Mouse (Mus musculus) stomach, embryonic 16.5 days (tissue): ENCODE results near the gene Tmem274. TPM values are rescaled to one million over a fixed set of nuclear protein-coding genes. Genes with fewer than 3 reads are reported as not detected.
A peak's percentile ranks its signal among the peaks of the same experiment; 100 is the strongest.
"Not testable (repeated sequence)": the region's sequence is repeated elsewhere in the genome, so short reads cannot be mapped to it uniquely, and the experiment has no call there.

Experiments used
- ATAC-seq: fragments of 200-750 bp; cut with Nextera tagmentation; 2 replicates; pipeline ENCODE4 v1.8.0; 2017; ENCODE audit warnings: moderate number of reproducible peaks, moderate TSS enrichment; ENCODE audit not compliant: insufficient read depth, low FRiP score
- H3K27ac ChIP-seq: fragments of 300-500 bp; sonication (generic); 2 replicates; pipeline ENCODE4 v1.5.1; 2014; ENCODE audit warnings: low read length
- H3K27me3 ChIP-seq: fragments of 300-500 bp; sonication (generic); 2 replicates; pipeline ENCODE4 v1.6.1; 2014; ENCODE audit warnings: low read length, control low read depth, mixed read lengths; ENCODE audit not compliant: control insufficient read depth, insufficient read depth
- H3K36me3 ChIP-seq: fragments of 300-500 bp; sonication (generic); 2 replicates; pipeline ENCODE4 v1.6.1; 2014; ENCODE audit warnings: low read length; ENCODE audit not compliant: control insufficient read depth, insufficient read depth
- H3K4me1 ChIP-seq: fragments of 300-500 bp; sonication (generic); 2 replicates; pipeline ENCODE4 v1.6.1; 2014; ENCODE audit warnings: low read length, control low read depth, mixed read lengths; ENCODE audit not compliant: control insufficient read depth, insufficient read depth
- H3K4me2 ChIP-seq: fragments of 300-500 bp; sonication (generic); 2 replicates; pipeline ENCODE4 v1.6.1; 2014; ENCODE audit warnings: low read depth, low read length, mixed read lengths
- H3K4me3 ChIP-seq: fragments of 300-500 bp; sonication (generic); replicated peaks from 2 replicates; pipeline ENCODE4 v1.5.1; 2014; ENCODE audit warnings: mild to moderate bottlenecking, low read length
- H3K9ac ChIP-seq: fragments of 300-500 bp; sonication (generic); 2 replicates; pipeline ENCODE4 v1.6.1; 2014; ENCODE audit warnings: low read length
- H3K9me3 ChIP-seq: fragments of 300-500 bp; sonication (generic); replicated peaks from 2 replicates; pipeline ENCODE4 v1.6.1; 2016; ENCODE audit warnings: low read length, control low read depth; ENCODE audit not compliant: control insufficient read depth
- WGBS: fragments of 180-500 bp; shearing (Covaris S2); extraction: QIAGEN DNeasy Blood & Tissue Kit; methylation state at CpG from one replicate; pipeline ENCODE4 v1.1.7; 2014; 5-methylcytosine and 5-hydroxymethylcytosine counted together
- polyA plus RNA-seq: library from polyadenylated mRNA; unstranded; fragments of >200 nt; fragmentation: Nextera tagmentation; extraction: Ambion mirVana; gene quantifications from 2 replicates; pipeline ENCODE4 v1.2.1, GENCODE M21; 2015

The Tmem274 gene
- polyA plus RNA-seq: 0.39 and 0.40 TPM in 2 replicates

DNA sequence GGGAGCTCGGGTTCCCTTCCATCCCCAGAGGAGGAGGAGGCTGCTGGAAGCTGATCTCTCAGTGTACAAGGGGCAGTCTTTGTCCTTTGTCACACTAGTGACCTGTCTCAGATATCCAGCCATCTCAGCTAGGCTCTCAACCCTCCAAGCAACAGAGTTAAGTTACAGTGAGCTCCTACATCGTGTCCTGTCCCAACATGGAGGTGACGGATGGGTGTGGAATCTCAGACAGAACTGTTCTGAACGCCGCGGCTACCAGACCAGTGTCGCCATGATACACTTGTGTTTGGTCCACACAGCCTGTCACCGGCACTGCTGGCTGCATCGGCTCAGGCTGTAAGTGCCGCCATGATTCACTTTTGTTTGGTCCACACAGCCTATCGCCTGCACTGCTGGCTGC is at the start of gene Tmem274:
Tmem274 (plus strand) TSS at position 301 of the 400 bp plus-strand sequence.
- Histone ChIP-seq H3K27me3 (no peaks in the 10 kb centered on the region), H3K4me2 (no peak within 1 kb of the TSS), H3K9me3 (no peaks in the 10 kb centered on the region), H3K4me1 (no peaks in the 10 kb centered on the region), H3K27ac (no peak within 1 kb of the TSS), H3K4me3 (no peak within 1 kb of the TSS), H3K9ac (no peak within 1 kb of the TSS), H3K36me3 (peaks cover 5% of the 10 kb centered on the region; the same call in 1 of the 2 replicates)
- ATAC-seq: no peak
- 83% methylated on average over 11 of the region's 11 CpGs for WGBS

DNA sequence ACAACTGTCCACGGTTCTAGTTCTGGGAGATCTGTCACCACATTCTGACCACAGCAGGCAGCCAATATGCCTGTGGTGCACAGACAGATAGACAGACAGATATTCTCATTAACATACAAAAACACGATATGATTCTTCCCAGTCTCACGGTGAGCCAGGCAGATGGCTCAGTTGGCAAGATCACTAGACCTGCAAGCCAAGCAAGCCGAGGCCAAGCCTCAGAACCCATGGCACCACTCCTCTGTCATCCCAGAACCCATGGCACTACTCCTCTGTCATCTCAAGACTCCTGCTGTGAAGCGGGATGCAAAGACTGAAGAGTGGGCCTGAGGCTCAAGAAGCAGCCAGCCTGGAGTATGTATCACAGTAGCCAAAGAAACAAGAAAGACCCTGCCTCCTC is 47.6 kb upstream of the Tmem274 start:
- Histone ChIP-seq H3K27me3 (no peaks in the 10 kb centered on the region), H3K4me3 (no peak overlapping the region), H3K4me2 (no peak overlapping the region), H3K27ac (no peak overlapping the region), H3K36me3 (no peaks in the 10 kb centered on the region), H3K9me3 (no peaks in the 10 kb centered on the region), H3K9ac (no peak overlapping the region), H3K4me1 (no peaks in the 10 kb centered on the region; the same call in 1 of the 2 replicates)
- 87% methylated on average over 5 of the region's 5 CpGs for WGBS
- no peak for ATAC-seq

GRCm38 (mm10) chr4:149431887-149432286 is 45.3 kb upstream of the Tmem274 start:
- H3K27me3 ChIP-seq, H3K9me3 ChIP-seq, H3K4me3 ChIP-seq, H3K36me3 ChIP-seq, H3K4me1 ChIP-seq, H3K4me2 ChIP-seq, H3K9ac ChIP-seq, ATAC-seq, H3K27ac ChIP-seq: not testable (repeated sequence)
- 91% methylated on average over 1 of the region's 1 CpGs for WGBS

DNA sequence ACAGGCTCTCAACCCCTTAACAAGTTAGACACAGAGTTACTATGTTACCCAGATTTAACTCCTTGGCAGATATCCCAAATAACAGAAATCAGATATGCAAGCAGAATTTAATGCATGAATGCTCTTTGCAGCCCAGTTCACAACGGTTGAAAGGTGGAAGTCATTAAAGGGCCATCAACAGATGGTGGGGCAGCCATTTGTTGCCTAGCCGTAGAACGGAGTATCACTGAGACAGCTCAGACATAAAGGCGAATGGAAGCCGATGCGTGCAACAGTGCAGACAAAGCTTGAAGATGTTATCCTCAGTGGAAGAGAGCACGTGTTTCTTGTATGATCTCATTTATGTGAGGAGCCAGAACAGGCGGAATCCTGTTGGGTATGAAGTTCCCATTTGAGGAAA is 36.6 kb upstream of the Tmem274 start:
- WGBS: 63% methylated on average over 8 of the region's 8 CpGs
- H3K27me3 ChIP-seq: no peaks in the 10 kb centered on the region
- no peaks in the 10 kb centered on the region for H3K36me3 ChIP-seq
- H3K4me2 ChIP-seq: no peak overlapping the region
- no peaks in the 10 kb centered on the region for H3K9me3 ChIP-seq
- no peak overlapping the region for H3K27ac ChIP-seq
- H3K4me3 ChIP-seq: no peak overlapping the region
- no peak overlapping the region for H3K9ac ChIP-seq
- ATAC-seq: no peak
- H3K4me1 ChIP-seq: peaks cover 1% of the 10 kb centered on the region; the same call in 1 of the 2 replicates

GRCm38 (mm10) chr4:149442436-149442835 is 34.7 kb upstream of the Tmem274 start:
- Histone ChIP-seq H3K4me3 (no peak overlapping the region), H3K9me3 (no peaks in the 10 kb centered on the region), H3K9ac (no peak overlapping the region), H3K27me3 (no peaks in the 10 kb centered on the region), H3K4me1 (peaks cover 6% of the 10 kb centered on the region; the same call in 1 of the 2 replicates), H3K4me2 (no peak overlapping the region), H3K36me3 (no peaks in the 10 kb centered on the region), H3K27ac (no peak overlapping the region)
- no peak for ATAC-seq
- 33% methylated on average over 3 of the region's 3 CpGs for WGBS

GRCm38 (mm10) chr4:149444465-149444864 is 32.7 kb upstream of the Tmem274 start:
- Histone ChIP-seq H3K36me3 (no peaks in the 10 kb centered on the region), H3K4me2 (peak overlapping the region; percentile 58; the same call in 1 of the 2 replicates), H3K4me1 (peaks cover 6% of the 10 kb centered on the region; the same call in 1 of the 2 replicates), H3K4me3 (no peak overlapping the region), H3K9me3 (no peaks in the 10 kb centered on the region), H3K27ac (no peak overlapping the region), H3K27me3 (no peaks in the 10 kb centered on the region), H3K9ac (peak overlapping the region; percentile 64; the same call in 1 of the 2 replicates)
- 41% methylated on average over 1 of the region's 1 CpGs for WGBS
- no peak for ATAC-seq

DNA sequence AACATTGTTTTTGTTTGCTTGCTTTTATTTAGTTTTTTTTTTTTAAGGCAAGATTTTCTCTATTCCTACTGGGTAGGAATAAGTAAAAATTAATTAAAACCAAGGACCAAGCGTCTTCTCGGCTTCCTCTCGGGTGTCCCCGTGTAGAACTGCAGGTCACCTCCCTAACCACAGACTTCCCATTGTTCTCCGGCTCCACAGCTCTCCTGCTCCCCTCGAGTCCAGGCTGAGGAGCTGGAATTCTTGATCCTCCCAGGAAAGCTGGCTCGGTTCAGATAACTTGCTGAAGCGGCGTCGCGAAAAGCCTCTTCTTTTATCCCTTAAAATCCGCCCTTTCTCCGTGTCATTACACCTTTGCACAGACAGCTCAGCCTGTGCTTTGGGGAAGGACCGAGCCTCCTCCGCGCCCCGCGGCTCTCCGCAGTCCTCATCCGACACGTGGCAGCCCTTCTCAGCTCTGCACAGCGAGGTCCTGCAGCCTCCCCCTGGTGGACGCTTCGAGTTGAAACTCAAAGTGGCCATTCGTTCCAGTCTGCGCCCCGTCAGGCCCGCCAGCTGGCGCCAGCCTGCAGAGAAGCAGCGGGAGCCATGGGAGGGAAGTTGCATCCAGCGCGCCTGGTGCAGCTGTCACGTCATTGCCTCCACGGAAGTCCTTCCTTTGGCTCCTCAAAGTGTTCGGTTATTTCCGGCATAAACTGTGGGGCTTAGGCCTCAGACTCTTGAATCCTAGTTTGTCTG is 32.0 kb upstream of the Tmem274 start:
- WGBS: under 1% methylated on average over 36 of the region's 36 CpGs
- Histone ChIP-seq H3K36me3 (no peaks in the 10 kb centered on the region), H3K4me2 (peak overlapping the region; percentile 58), H3K4me1 (peaks cover 6% of the 10 kb centered on the region; the same call in 1 of the 2 replicates), H3K9me3 (no peaks in the 10 kb centered on the region), H3K9ac (peak overlapping the region; percentile 64), H3K27ac (peak overlapping the region; percentile 86), H3K4me3 (peak overlapping the region; percentile 37), H3K27me3 (no peaks in the 10 kb centered on the region)
- peak; percentile 97 for ATAC-seq

DNA sequence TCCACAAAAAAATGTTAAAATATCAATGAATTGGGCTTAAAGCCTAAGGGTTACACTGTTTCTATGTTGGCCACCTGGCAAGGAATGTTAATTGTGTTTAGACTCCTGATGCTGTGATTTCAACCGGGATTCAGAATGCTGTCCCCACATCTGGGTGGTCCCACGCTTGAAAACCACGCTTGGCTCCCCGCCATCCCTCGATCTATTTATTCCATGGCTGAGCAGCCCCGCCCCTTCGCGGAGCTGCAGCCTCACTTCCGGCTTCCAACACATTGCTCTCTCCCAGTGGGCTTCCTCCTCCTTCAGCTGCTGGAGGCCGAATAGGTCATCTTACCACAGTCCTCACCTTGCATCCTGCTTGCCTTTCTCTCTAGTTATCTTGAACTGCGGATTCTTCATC is 31.3 kb upstream of the Tmem274 start:
- Histone ChIP-seq H3K4me3 (peak overlapping the region; percentile 37), H3K4me2 (peak overlapping the region; percentile 58), H3K27ac (peak overlapping the region; percentile 86), H3K9me3 (no peaks in the 10 kb centered on the region), H3K27me3 (no peaks in the 10 kb centered on the region), H3K36me3 (no peaks in the 10 kb centered on the region), H3K9ac (peak overlapping the region; percentile 64; the same call in 1 of the 2 replicates), H3K4me1 (peaks cover 6% of the 10 kb centered on the region; the same call in 1 of the 2 replicates)
- ATAC-seq: peak; percentile 38; the same call in 1 of the 2 replicates
- 4% methylated on average over 11 of the region's 11 CpGs for WGBS

DNA sequence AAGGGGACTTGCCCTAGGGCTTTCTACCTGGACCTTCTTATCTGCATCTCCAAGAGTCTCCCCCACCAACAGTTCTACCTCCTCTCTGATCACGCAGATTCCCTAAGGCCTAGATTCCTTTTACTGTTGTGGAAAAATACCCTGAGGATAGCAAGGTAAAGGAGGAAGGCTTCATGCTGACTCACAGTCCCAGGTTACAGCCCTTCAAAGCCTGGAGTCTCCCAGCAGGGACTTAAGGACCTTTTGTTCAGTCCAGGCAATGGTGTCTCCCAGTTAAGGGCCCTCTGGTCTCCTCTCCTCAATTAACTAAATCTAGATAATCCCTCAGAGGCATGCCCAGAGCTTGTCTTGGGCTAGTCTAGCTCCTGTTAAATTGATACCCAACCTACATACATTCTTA is 30.9 kb upstream of the Tmem274 start:
- Histone ChIP-seq H3K27me3 (no peaks in the 10 kb centered on the region), H3K36me3 (no peaks in the 10 kb centered on the region), H3K4me1 (peaks cover 6% of the 10 kb centered on the region; the same call in 1 of the 2 replicates), H3K9me3 (no peaks in the 10 kb centered on the region), H3K4me2 (no peak overlapping the region), H3K4me3 (no peak overlapping the region), H3K27ac (peak overlapping the region; percentile 86), H3K9ac (no peak overlapping the region)
- ATAC-seq: no peak
- 41% methylated on average over 1 of the region's 1 CpGs for WGBS
